Mouse (Mus musculus) kidney, postnatal 0 days (tissue): ENCODE measurements around the gene Mss51. TPM values are rescaled to one million over a fixed set of nuclear protein-coding genes. Genes with fewer than 3 reads are reported as not detected.

Experiments used
- ATAC-seq: fragments of 200-750 bp; cut with Nextera tagmentation; replicated peaks from 2 replicates; pipeline ENCODE4 v1.8.0; 2017; ENCODE audit warnings: low read depth, moderate number of reproducible peaks, moderate TSS enrichment, moderate library complexity; ENCODE audit not compliant: low FRiP score
- DNase-seq: peaks from one replicate; pipeline ENCODE4 v3.0.0-alpha.2; 2016; ENCODE audit warnings: low spot score
- H3K27ac ChIP-seq: fragments of 300-500 bp; sonication (generic); 2 replicates; pipeline ENCODE4 v1.5.1; 2014; ENCODE audit warnings: mild to moderate bottlenecking
- H3K27me3 ChIP-seq: fragments of 300-500 bp; sonication (generic); 2 replicates; pipeline ENCODE4 v1.6.1; 2014; ENCODE audit warnings: low read length, mixed read lengths; ENCODE audit not compliant: insufficient read depth
- H3K36me3 ChIP-seq: fragments of 300-500 bp; sonication (generic); 2 replicates; pipeline ENCODE4 v1.6.1; 2014; ENCODE audit warnings: low read length, mixed read lengths; ENCODE audit not compliant: insufficient read depth
- H3K4me1 ChIP-seq: fragments of 300-500 bp; sonication (generic); replicated peaks from 2 replicates; pipeline ENCODE4 v1.6.1; 2014; ENCODE audit warnings: antibody characterized with exemption, low read length, mixed read lengths; ENCODE audit not compliant: insufficient read depth
- H3K4me2 ChIP-seq: fragments of 300-500 bp; sonication (generic); 2 replicates; pipeline ENCODE4 v1.6.1; 2014; ENCODE audit warnings: mild to moderate bottlenecking, low read length, moderate library complexity, mixed read lengths
- H3K4me3 ChIP-seq: fragments of 300-500 bp; sonication (generic); replicated peaks from 2 replicates; pipeline ENCODE4 v1.5.1; 2014; ENCODE audit warnings: low read depth, low read length
- H3K9ac ChIP-seq: fragments of 300-500 bp; sonication (generic); 2 replicates; pipeline ENCODE4 v1.6.1; 2014; ENCODE audit warnings: low read depth, low read length
- H3K9me3 ChIP-seq: fragments of 300-500 bp; sonication (generic); replicated peaks from 2 replicates; pipeline ENCODE4 v1.6.1; 2016; ENCODE audit warnings: low read length, inconsistent platforms, mixed read lengths
- CTCF ChIP-seq: IDR thresholded peaks from 2 replicates; pipeline ENCODE4 v1.5.1; 2016; ENCODE audit warnings: antibody characterized with exemption, low read depth, mild to moderate bottlenecking, moderate library complexity
- WGBS: fragments of 180-500 bp; shearing (Covaris S2); extraction: QIAGEN DNeasy Blood & Tissue Kit; methylation state at CpG from one replicate; pipeline ENCODE4 v1.1.7; 2014; 5-methylcytosine and 5-hydroxymethylcytosine counted together
- polyA plus RNA-seq: library from polyadenylated mRNA; unstranded; fragments of >200 nt; fragmentation: Nextera tagmentation; extraction: Ambion mirVana; gene quantifications from 2 replicates; pipeline ENCODE4 v1.2.1, GENCODE M21; 2015

Mss51 gene
- polyA plus RNA-seq, 1 experiment from 2014 or later = 0.38 TPM

- no peak for ATAC-seq
Observed at GRCm38 (mm10) chr14:20508424-20508823, 11.7 kb upstream of the Mss51 start.

GRCm38 (mm10) chr14:20502966-20503365 is 6.3 kb upstream of the Mss51 start:
- DNase-seq (no peak), ATAC-seq (no peak)
- Histone ChIP-seq H3K4me1 (no peaks in the 10 kb centered on the region), H3K4me2 (no peak overlapping the region), H3K27ac (no peak overlapping the region), H3K9me3 (no peaks in the 10 kb centered on the region), H3K27me3 (no peaks in the 10 kb centered on the region), H3K4me3 (no peak overlapping the region), H3K36me3 (peaks cover 14% of the 10 kb centered on the region), H3K9ac (no peak overlapping the region)
- no peak for TF ChIP-seq CTCF
- WGBS = 96% methylated on average over 10 of the region's 10 CpGs

More at GRCm38 (mm10) chr14:20508424-20508823, 11.7 kb upstream of the Mss51 start:
- H3K36me3 ChIP-seq = 0 out of 2 replicates have a peak, but pooled peaks cover 8% of the 10 kb centered on the region
- no peaks in the 10 kb centered on the region for H3K9me3 ChIP-seq
- H3K27me3 ChIP-seq = no peaks in the 10 kb centered on the region
- H3K9ac ChIP-seq = no peak overlapping the region
- H3K4me3 ChIP-seq = no peak overlapping the region
- H3K4me2 ChIP-seq = no peak overlapping the region
- no peak overlapping the region for H3K27ac ChIP-seq
- no peaks in the 10 kb centered on the region for H3K4me1 ChIP-seq
- no peak for DNase-seq
- TF ChIP-seq CTCF = no peak
- WGBS = 86% methylated on average over 2 of the region's 2 CpGs

GRCm38 (mm10) chr14:20499982-20500381 is 3.3 kb upstream of the Mss51 start:
- Histone ChIP-seq H3K27me3 (no peaks in the 10 kb centered on the region), H3K27ac (no peak overlapping the region), H3K4me1 (no peaks in the 10 kb centered on the region), H3K9ac (no peak overlapping the region), H3K4me2 (no peak overlapping the region), H3K36me3 (peaks cover 25% of the 10 kb centered on the region), H3K9me3 (no peaks in the 10 kb centered on the region), H3K4me3 (no peak overlapping the region)
- no peak for TF ChIP-seq CTCF
- 92% methylated on average over 3 of the region's 3 CpGs for WGBS
- DNase-seq (no peak), ATAC-seq (no peak)

GRCm38 (mm10) chr14:20486031-20486430 is 10.7 kb downstream of the Mss51 start:
- no peak overlapping the region for H3K4me2 ChIP-seq
- no peak for DNase-seq
- no peaks in the 10 kb centered on the region for H3K27me3 ChIP-seq
- ATAC-seq = no peak
- no peak for TF ChIP-seq CTCF
- no peaks in the 10 kb centered on the region for H3K4me1 ChIP-seq
- no peak overlapping the region for H3K27ac ChIP-seq
- no peak overlapping the region for H3K4me3 ChIP-seq
- H3K36me3 ChIP-seq = no peaks in the 10 kb centered on the region; the same call in 1 of the 2 replicates
- no peak overlapping the region for H3K9ac ChIP-seq
- WGBS = 92% methylated on average over 5 of the region's 5 CpGs
- H3K9me3 ChIP-seq = no peaks in the 10 kb centered on the region

GRCm38 (mm10) chr14:20482051-20482751 is 14.5 kb downstream of the Mss51 start:
- no peak for TF ChIP-seq CTCF
- 89% methylated on average over 7 of the region's 7 CpGs for WGBS
- Histone ChIP-seq H3K36me3 (no peaks in the 10 kb centered on the region; the same call in 1 of the 2 replicates), H3K27ac (no peak overlapping the region), H3K4me1 (0 out of 2 replicates have a peak, but pooled peaks cover 3% of the 10 kb centered on the region), H3K4me3 (no peak overlapping the region), H3K9ac (no peak overlapping the region), H3K27me3 (no peaks in the 10 kb centered on the region), H3K9me3 (no peaks in the 10 kb centered on the region), H3K4me2 (no peak overlapping the region)
- DNase-seq (no peak), ATAC-seq (no peak)

- 0 out of 2 replicates have a peak, but pooled peaks cover 3% of the 10 kb centered on the region for H3K4me1 ChIP-seq
- H3K9me3 ChIP-seq = no peaks in the 10 kb centered on the region
- no peak overlapping the region for H3K9ac ChIP-seq
- TF ChIP-seq CTCF = no peak
- no peak overlapping the region for H3K4me2 ChIP-seq
- 24% methylated on average over 5 of the region's 5 CpGs for WGBS
- DNase-seq (no peak), ATAC-seq (no peak)
- H3K36me3 ChIP-seq = no peaks in the 10 kb centered on the region; the same call in 1 of the 2 replicates
- no peak overlapping the region for H3K4me3 ChIP-seq
- no peak overlapping the region for H3K27ac ChIP-seq
- H3K27me3 ChIP-seq = no peaks in the 10 kb centered on the region
Observed at GRCm38 (mm10) chr14:20481211-20481610, 15.5 kb downstream of the Mss51 start.
